Mouse (Mus musculus) layer of hippocampus, adult 2 months (tissue): Measurements from ENCODE around the gene Jmjd1c. TPM values are rescaled to one million over a fixed set of nuclear protein-coding genes. Genes with fewer than 3 reads are reported as not detected.

Source experiments
- DNase-seq, 2 experiments: peaks; one replicate each; pipeline ENCODE4 v3.0.0; 2022; ENCODE audit warnings: low spot score in 2 of 2
- H3K27ac ChIP-seq: fragments of 200-600 bp; 2 replicates; pipeline ENCODE4 v1.8.1; 2022
- H3K4me3 ChIP-seq: fragments of 200-600 bp; 2 replicates; pipeline ENCODE4 v1.8.1; 2022; ENCODE audit warnings: mild to moderate bottlenecking
- CTCF ChIP-seq: fragments of 200-600 bp; conservative IDR thresholded peaks from 2 replicates; pipeline ENCODE4 v1.8.1; 2022; ENCODE audit warnings: antibody characterized with exemption, mild to moderate bottlenecking, moderate library complexity
- long read RNA-seq, 2 experiments: library from polyadenylated mRNA; stranded (forward); transcript quantifications; one replicate each; pipeline ENCODE4 v2.0.0; 2021; ENCODE audit warnings: borderline mapping rate in 2 of 2
- total RNA-seq, 2 experiments: library from RNA; stranded (reverse); gene quantifications; 2 replicates each; pipeline ENCODE4 v1.2.3; 2021

The Jmjd1c gene
- 100 to 1,000 TPM; 106 to 111 TPM for total RNA-seq
- long read RNA-seq, experiment 1, partial matches to known transcripts, result 9 of 10 reads
- long read RNA-seq, experiment 1, other reads (novel, unspliced or antisense), result 1 of 10 reads
- long read RNA-seq, experiment 2, partial matches to known transcripts, result 11 of 20 reads
- long read RNA-seq, experiment 2, other reads (novel, unspliced or antisense), result 9 of 20 reads

- no peak for TF ChIP-seq CTCF
- Histone ChIP-seq H3K4me3 (peak within 1 kb of the TSS; percentile 94), H3K27ac (peak within 1 kb of the TSS; percentile 100)
- DNase-seq, result peak; percentile 75 to 80
Measured at GRCm38 (mm10) chr10:67095798-67096620, at the start of gene Jmjd1c. Jmjd1c (plus strand) TSS chr10:67096125.

GRCm38 (mm10) chr10:67047712-67048645 is 47.9 kb upstream of the Jmjd1c start:
- no peak for TF ChIP-seq CTCF
- Histone ChIP-seq H3K27ac (peak overlapping the region; percentile 85), H3K4me3 (no peak overlapping the region)
- DNase-seq, result peak; percentile 34 to 53

GRCm38 (mm10) chr10:67048871-67049615 is 46.9 kb upstream of the Jmjd1c start:
- no peak for DNase-seq
- H3K27ac ChIP-seq, result 0 out of 2 replicates have a peak overlapping the region, but pooled peaks have one; percentile 21
- H3K4me3 ChIP-seq, result no peak overlapping the region
- TF ChIP-seq CTCF, result no peak

- Histone ChIP-seq H3K27ac (no peak overlapping the region), H3K4me3 (no peak overlapping the region)
- TF ChIP-seq CTCF, result no peak
- no peak for DNase-seq
Measured at GRCm38 (mm10) chr10:67049621-67050020, 46.3 kb upstream of the Jmjd1c start.

- DNase-seq, result no peak
- Histone ChIP-seq H3K4me3 (no peak overlapping the region), H3K27ac (peak overlapping the region; percentile 82)
- TF ChIP-seq CTCF, result no peak
Measured at GRCm38 (mm10) chr10:67050766-67051165, 45.2 kb upstream of the Jmjd1c start.

GRCm38 (mm10) chr10:67051466-67051865 is 44.5 kb upstream of the Jmjd1c start:
- H3K27ac ChIP-seq, result peak overlapping the region; percentile 82
- H3K4me3 ChIP-seq, result no peak overlapping the region
- no peak for TF ChIP-seq CTCF
- no peak for DNase-seq

GRCm38 (mm10) chr10:67052429-67052828 is 43.5 kb upstream of the Jmjd1c start:
- H3K4me3 ChIP-seq, result no peak overlapping the region
- DNase-seq, result no peak
- no peak for TF ChIP-seq CTCF
- H3K27ac ChIP-seq, result peak overlapping the region; percentile 82; the same call in 1 of the 2 replicates

- Histone ChIP-seq H3K4me3 (no peak overlapping the region), H3K27ac (peak overlapping the region; percentile 82)
- DNase-seq, result no peak
- no peak for TF ChIP-seq CTCF
Measured at GRCm38 (mm10) chr10:67053475-67053874, 42.5 kb upstream of the Jmjd1c start.

GRCm38 (mm10) chr10:67055867-67056856 is 39.8 kb upstream of the Jmjd1c start:
- Histone ChIP-seq H3K27ac (peak overlapping the region; percentile 88), H3K4me3 (peak overlapping the region; percentile 0)
- TF ChIP-seq CTCF, result no peak
- DNase-seq, result peak; percentile 23 to 42

- no peak for TF ChIP-seq CTCF
- peak overlapping the region; percentile 88 for H3K27ac ChIP-seq
- no peak overlapping the region for H3K4me3 ChIP-seq
- DNase-seq, result no peak
Measured at GRCm38 (mm10) chr10:67057208-67057607, 38.7 kb upstream of the Jmjd1c start.

- no peak for TF ChIP-seq CTCF
- DNase-seq, result no peak
- Histone ChIP-seq H3K27ac (peak overlapping the region; percentile 88), H3K4me3 (no peak overlapping the region)
Measured at GRCm38 (mm10) chr10:67057696-67058095, 38.2 kb upstream of the Jmjd1c start.
